Mouse (Mus musculus): Measurements from ENCODE around the gene Olfr458. TPM values are rescaled to one million over a fixed set of nuclear protein-coding genes. Genes with fewer than 3 reads are reported as not detected.
"Not testable (repeated sequence)": the region's sequence is repeated elsewhere in the genome, so short reads cannot be mapped to it uniquely, and the experiment has no call there.

The Olfr458 gene
- polyA plus RNA-seq (2014; fragmentation: Nextera tagmentation; extraction: Ambion mirVana) = not detected in 2 replicates

DNA sequence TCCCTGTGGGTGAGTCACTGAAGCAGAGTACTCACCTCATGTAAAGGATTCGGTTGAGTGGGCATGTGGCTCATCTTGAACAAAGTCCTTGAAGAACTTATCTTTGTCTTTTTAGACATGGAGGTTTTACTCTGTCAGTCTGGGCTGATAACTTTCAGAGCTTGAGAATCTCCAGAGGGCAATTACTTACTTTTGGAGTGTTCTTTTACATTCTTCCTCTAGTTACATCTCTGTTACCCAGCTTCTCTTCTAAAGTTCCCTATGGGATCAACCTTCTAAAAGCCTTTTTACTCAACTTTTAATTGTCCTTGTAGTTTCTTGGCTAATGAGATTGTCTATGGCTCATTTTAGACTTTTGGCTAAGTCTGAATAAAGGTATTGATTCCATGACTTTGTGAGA lies at the start of gene Olfr458:
Gene Olfr458 (minus strand): TSS at position 101 of the 400 bp plus-strand sequence.
- Histone ChIP-seq H3K9me3 (ENCODE audit: control insufficient read depth, low read length) (no peaks in the 10 kb centered on the region), H3K27ac (ENCODE audit: low read depth, low read length) (no peak within 1 kb of the TSS), H3K36me3 (ENCODE audit: control insufficient read depth, insufficient read depth, low read length) (no peaks in the 10 kb centered on the region), H3K4me3 (ENCODE audit: low read depth, low read length) (no peak within 1 kb of the TSS), H3K27me3 (ENCODE audit: control insufficient read depth, insufficient read depth, low read length) (no peaks in the 10 kb centered on the region), H3K4me2 (ENCODE audit: low read depth, low read length) (no peak within 1 kb of the TSS), H3K4me1 (ENCODE audit: control insufficient read depth, insufficient read depth, low read length) (no peaks in the 10 kb centered on the region), H3K9ac (replicated peaks; ENCODE audit: low read depth, low read length) (no peak within 1 kb of the TSS)
- WGBS = 93% methylated on average over 1 of the region's 1 CpGs
- ATAC-seq (ENCODE audit: low read depth) = no peak

- no peaks in the 10 kb centered on the region for H3K4me1 ChIP-seq (ENCODE audit: control insufficient read depth, insufficient read depth, low read length)
- H3K36me3 ChIP-seq (ENCODE audit: control insufficient read depth, insufficient read depth, low read length) = no peaks in the 10 kb centered on the region
- H3K4me3 ChIP-seq (ENCODE audit: low read depth, low read length) = no peak overlapping the region
- no peaks in the 10 kb centered on the region for H3K27me3 ChIP-seq (ENCODE audit: control insufficient read depth, insufficient read depth, low read length)
- H3K4me2 ChIP-seq (ENCODE audit: low read depth, low read length) = no peak overlapping the region
- no peak overlapping the region for H3K27ac ChIP-seq (ENCODE audit: low read depth, low read length)
- H3K9ac ChIP-seq (replicated peaks; ENCODE audit: low read depth, low read length) = no peak overlapping the region
- 84% methylated on average over 1 of the region's 1 CpGs for WGBS
- no peaks in the 10 kb centered on the region for H3K9me3 ChIP-seq (ENCODE audit: control insufficient read depth, low read length)
- ATAC-seq (ENCODE audit: low read depth) = no peak
These were observed 48.5 kb upstream of the Olfr458 start for GRCm38 (mm10) chr6:42513461-42513860.

- Histone ChIP-seq H3K9me3 (ENCODE audit: control insufficient read depth, low read length) (no peaks in the 10 kb centered on the region), H3K4me3 (ENCODE audit: low read depth, low read length) (no peak overlapping the region), H3K27ac (ENCODE audit: low read depth, low read length) (no peak overlapping the region), H3K27me3 (ENCODE audit: control insufficient read depth, insufficient read depth, low read length) (no peaks in the 10 kb centered on the region), H3K36me3 (ENCODE audit: control insufficient read depth, insufficient read depth, low read length) (no peaks in the 10 kb centered on the region), H3K4me1 (ENCODE audit: control insufficient read depth, insufficient read depth, low read length) (no peaks in the 10 kb centered on the region), H3K9ac (replicated peaks; ENCODE audit: low read depth, low read length) (no peak overlapping the region), H3K4me2 (ENCODE audit: low read depth, low read length) (no peak overlapping the region)
- ATAC-seq (ENCODE audit: low read depth) = no peak
These were observed 44.3 kb upstream of the Olfr458 start for GRCm38 (mm10) chr6:42509311-42509710.

- ATAC-seq (ENCODE audit: low read depth) = no peak
- H3K27ac ChIP-seq (ENCODE audit: low read depth, low read length) = no peak overlapping the region
- no peak overlapping the region for H3K4me3 ChIP-seq (ENCODE audit: low read depth, low read length)
- no peaks in the 10 kb centered on the region for H3K36me3 ChIP-seq (ENCODE audit: control insufficient read depth, insufficient read depth, low read length)
- H3K4me1 ChIP-seq (ENCODE audit: control insufficient read depth, insufficient read depth, low read length) = no peaks in the 10 kb centered on the region
- WGBS = 86% methylated on average over 2 of the region's 2 CpGs
- H3K27me3 ChIP-seq (ENCODE audit: control insufficient read depth, insufficient read depth, low read length) = no peaks in the 10 kb centered on the region
- no peak overlapping the region for H3K4me2 ChIP-seq (ENCODE audit: low read depth, low read length)
- no peaks in the 10 kb centered on the region for H3K9me3 ChIP-seq (ENCODE audit: control insufficient read depth, low read length)
- no peak overlapping the region for H3K9ac ChIP-seq (replicated peaks; ENCODE audit: low read depth, low read length)
These were observed 38.5 kb upstream of the Olfr458 start for GRCm38 (mm10) chr6:42503478-42503877.

- Histone ChIP-seq H3K27me3 (ENCODE audit: control insufficient read depth, insufficient read depth, low read length) (no peaks in the 10 kb centered on the region), H3K27ac (ENCODE audit: low read depth, low read length) (no peak overlapping the region), H3K36me3 (ENCODE audit: control insufficient read depth, insufficient read depth, low read length) (no peaks in the 10 kb centered on the region), H3K9me3 (ENCODE audit: control insufficient read depth, low read length) (no peaks in the 10 kb centered on the region), H3K9ac (replicated peaks; ENCODE audit: low read depth, low read length) (no peak overlapping the region), H3K4me1 (ENCODE audit: control insufficient read depth, insufficient read depth, low read length) (no peaks in the 10 kb centered on the region), H3K4me2 (ENCODE audit: low read depth, low read length) (no peak overlapping the region), H3K4me3 (ENCODE audit: low read depth, low read length) (no peak overlapping the region)
- 81% methylated on average over 1 of the region's 1 CpGs for WGBS
- no peak for ATAC-seq (ENCODE audit: low read depth)
These were observed 24.7 kb upstream of the Olfr458 start for GRCm38 (mm10) chr6:42489731-42490130.

- H3K4me3 ChIP-seq (ENCODE audit: low read depth, low read length) = no peak within 1 kb of the TSS
- H3K27ac ChIP-seq (ENCODE audit: low read depth, low read length) = no peak within 1 kb of the TSS
- no peak within 1 kb of the TSS for H3K4me2 ChIP-seq (ENCODE audit: low read depth, low read length)
- ATAC-seq (ENCODE audit: low read depth) = no peak
- 90% methylated on average over 1 of the region's 1 CpGs for WGBS
- H3K9me3 ChIP-seq (ENCODE audit: control insufficient read depth, low read length) = no peaks in the 10 kb centered on the region
- no peaks in the 10 kb centered on the region for H3K4me1 ChIP-seq (ENCODE audit: control insufficient read depth, insufficient read depth, low read length)
- no peak within 1 kb of the TSS for H3K9ac ChIP-seq (replicated peaks; ENCODE audit: low read depth, low read length)
- no peaks in the 10 kb centered on the region for H3K27me3 ChIP-seq (ENCODE audit: control insufficient read depth, insufficient read depth, low read length)
- H3K36me3 ChIP-seq (ENCODE audit: control insufficient read depth, insufficient read depth, low read length) = no peaks in the 10 kb centered on the region
These were observed 22.1 kb upstream of the Olfr458 start, which contains the start of gene Olfr456 for GRCm38 (mm10) chr6:42487114-42487513. Olfr456 (minus strand) TSS chr6:42487214.

DNA sequence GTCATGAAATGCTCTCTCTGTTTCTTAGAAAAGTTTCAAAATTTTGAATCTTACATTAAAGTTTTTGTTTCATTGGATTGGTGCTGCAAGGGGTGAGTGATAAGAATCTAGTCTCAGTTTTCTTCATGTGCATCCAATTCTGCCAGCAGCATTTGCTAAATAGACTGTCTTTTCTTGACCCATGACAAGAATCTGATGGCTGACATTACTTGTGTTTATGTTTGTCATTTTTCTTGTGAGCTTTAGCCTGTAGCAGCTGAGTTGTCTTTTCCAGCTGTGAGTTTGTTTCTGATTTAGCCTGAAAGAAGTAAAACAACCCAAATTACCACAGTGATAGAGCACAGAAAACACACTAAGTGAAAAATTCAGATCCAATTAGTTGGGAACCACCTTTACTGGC lies 19.6 kb upstream of the Olfr458 start:
- H3K4me2 ChIP-seq (ENCODE audit: low read depth, low read length) = no peak overlapping the region
- H3K27ac ChIP-seq (ENCODE audit: low read depth, low read length) = no peak overlapping the region
- H3K4me3 ChIP-seq (ENCODE audit: low read depth, low read length) = no peak overlapping the region
- ATAC-seq (ENCODE audit: low read depth) = no peak
- no peaks in the 10 kb centered on the region for H3K36me3 ChIP-seq (ENCODE audit: control insufficient read depth, insufficient read depth, low read length)
- no peaks in the 10 kb centered on the region for H3K4me1 ChIP-seq (ENCODE audit: control insufficient read depth, insufficient read depth, low read length)
- no peaks in the 10 kb centered on the region for H3K9me3 ChIP-seq (ENCODE audit: control insufficient read depth, low read length)
- no peak overlapping the region for H3K9ac ChIP-seq (replicated peaks; ENCODE audit: low read depth, low read length)
- no peaks in the 10 kb centered on the region for H3K27me3 ChIP-seq (ENCODE audit: control insufficient read depth, insufficient read depth, low read length)

- no peak for ATAC-seq (ENCODE audit: low read depth)
- no peak within 1 kb of the TSS for H3K27ac ChIP-seq (ENCODE audit: low read depth, low read length)
- no peaks in the 10 kb centered on the region for H3K27me3 ChIP-seq (ENCODE audit: control insufficient read depth, insufficient read depth, low read length)
- no peaks in the 10 kb centered on the region for H3K4me1 ChIP-seq (ENCODE audit: control insufficient read depth, insufficient read depth, low read length)
- H3K36me3 ChIP-seq (ENCODE audit: control insufficient read depth, insufficient read depth, low read length) = no peaks in the 10 kb centered on the region
- H3K4me3 ChIP-seq (ENCODE audit: low read depth, low read length) = no peak within 1 kb of the TSS
- H3K9me3 ChIP-seq (ENCODE audit: control insufficient read depth, low read length) = no peaks in the 10 kb centered on the region
- 81% methylated on average over 1 of the region's 1 CpGs for whole genome bisulfite sequencing
- H3K4me2 ChIP-seq (ENCODE audit: low read depth, low read length) = no peak within 1 kb of the TSS
- H3K9ac ChIP-seq (replicated peaks; ENCODE audit: low read depth, low read length) = no peak within 1 kb of the TSS
These were observed 11.2 kb upstream of the Olfr458 start, which contains the start of gene Olfr457 for GRCm38 (mm10) chr6:42476235-42476634. Olfr457 (minus strand) TSS chr6:42476335.

DNA sequence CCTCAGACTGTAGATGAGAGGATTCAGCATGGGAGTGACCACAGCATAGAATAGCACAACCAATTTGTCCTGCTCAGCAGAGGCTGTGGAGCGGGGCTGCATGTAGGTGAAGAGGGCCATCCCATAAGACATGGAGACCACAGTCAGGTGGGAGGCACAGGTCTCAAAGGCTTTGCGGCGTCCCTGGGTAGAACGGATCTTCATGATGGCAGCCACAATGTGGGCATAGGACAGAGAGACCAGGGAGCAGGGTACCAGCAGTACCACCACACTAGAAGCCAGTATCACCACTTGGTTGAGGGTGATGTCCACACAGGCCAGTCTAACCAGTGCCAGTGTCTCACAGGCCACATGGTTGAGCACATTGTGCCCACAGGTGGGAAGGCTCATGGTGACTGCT lies 6.3 kb upstream of the Olfr458 start:
- not testable (repeated sequence) for H3K9ac ChIP-seq (replicated peaks; ENCODE audit: low read depth, low read length); H3K9me3 ChIP-seq (ENCODE audit: control insufficient read depth, low read length); H3K4me1 ChIP-seq (ENCODE audit: control insufficient read depth, insufficient read depth, low read length); H3K27me3 ChIP-seq (ENCODE audit: control insufficient read depth, insufficient read depth, low read length); ATAC-seq (ENCODE audit: low read depth); H3K4me2 ChIP-seq (ENCODE audit: low read depth, low read length); H3K4me3 ChIP-seq (ENCODE audit: low read depth, low read length); H3K36me3 ChIP-seq (ENCODE audit: control insufficient read depth, insufficient read depth, low read length); H3K27ac ChIP-seq (ENCODE audit: low read depth, low read length)
- 99% methylated on average over 4 of the region's 4 CpGs for WGBS

GRCm38 (mm10) chr6:42470542-42470941 lies 5.5 kb upstream of the Olfr458 start:
- no peak overlapping the region for H3K27ac ChIP-seq (ENCODE audit: low read depth, low read length)
- WGBS = 94% methylated on average over 4 of the region's 4 CpGs
- H3K4me3 ChIP-seq (ENCODE audit: low read depth, low read length) = no peak overlapping the region
- no peaks in the 10 kb centered on the region for H3K9me3 ChIP-seq (ENCODE audit: control insufficient read depth, low read length)
- no peaks in the 10 kb centered on the region for H3K27me3 ChIP-seq (ENCODE audit: control insufficient read depth, insufficient read depth, low read length)
- ATAC-seq (ENCODE audit: low read depth) = no peak
- no peak overlapping the region for H3K9ac ChIP-seq (replicated peaks; ENCODE audit: low read depth, low read length)
- H3K36me3 ChIP-seq (ENCODE audit: control insufficient read depth, insufficient read depth, low read length) = no peaks in the 10 kb centered on the region
- H3K4me2 ChIP-seq (ENCODE audit: low read depth, low read length) = no peak overlapping the region
- no peaks in the 10 kb centered on the region for H3K4me1 ChIP-seq (ENCODE audit: control insufficient read depth, insufficient read depth, low read length)
